Mouse (Mus musculus) c-Kit-positive CD71-positive TER-119-negative erythroid progenitor cells, embryonic 14.5 days (primary cell): ENCODE measurements around the gene Parp3.

Experiments used
- DNase-seq: peaks from one replicate; pipeline ENCODE4 v3.0.0-alpha.2; 2013; ENCODE audit warnings: low read depth

The Parp3 gene

GRCm38 (mm10) chr9:106457163-106457559 lies 19.6 kb downstream of the Parp3 start:
- no peak for DNase-seq

DNA sequence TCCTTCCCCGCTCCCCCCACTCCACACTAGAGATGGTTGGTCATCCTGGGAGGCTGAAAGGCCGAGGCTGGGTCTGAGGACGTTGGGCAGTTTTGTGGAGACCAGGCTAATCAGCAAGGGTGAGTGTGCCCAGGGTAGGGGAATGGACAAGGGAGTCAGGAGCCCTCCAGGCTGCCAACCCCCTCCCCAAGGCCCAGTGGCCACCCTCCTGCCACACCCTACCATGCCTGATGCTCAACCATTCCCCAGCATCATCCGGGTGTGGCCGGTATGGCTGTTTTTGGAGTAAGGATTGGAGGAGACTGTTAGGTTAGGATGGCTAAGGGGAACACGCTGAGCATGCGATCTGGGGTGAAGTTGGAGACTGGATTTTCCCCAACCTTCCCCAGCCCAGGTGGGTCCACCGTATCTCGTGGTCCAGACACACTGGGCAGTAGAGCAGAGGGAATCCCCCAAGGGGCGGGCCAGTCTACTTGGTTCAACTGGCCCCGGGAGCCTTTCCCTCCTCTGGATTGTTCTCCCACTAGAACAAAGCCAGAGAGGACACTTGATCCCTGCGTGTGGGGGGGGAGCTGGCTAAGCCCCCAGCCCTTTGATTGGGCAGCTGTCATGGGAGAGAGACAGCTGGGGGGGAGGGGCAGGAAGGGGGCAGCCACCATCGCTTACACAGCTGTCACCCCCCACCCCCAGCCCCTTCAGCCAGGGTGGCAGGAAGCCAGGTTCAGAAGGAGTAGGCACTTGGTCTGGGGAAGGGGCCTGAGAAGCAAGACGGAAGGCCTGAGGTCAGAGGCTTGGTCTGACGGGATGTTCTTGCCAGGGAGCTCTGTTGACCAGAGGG lies 20.2 kb downstream of the Parp3 start:
- DNase-seq: no peak

DNA sequence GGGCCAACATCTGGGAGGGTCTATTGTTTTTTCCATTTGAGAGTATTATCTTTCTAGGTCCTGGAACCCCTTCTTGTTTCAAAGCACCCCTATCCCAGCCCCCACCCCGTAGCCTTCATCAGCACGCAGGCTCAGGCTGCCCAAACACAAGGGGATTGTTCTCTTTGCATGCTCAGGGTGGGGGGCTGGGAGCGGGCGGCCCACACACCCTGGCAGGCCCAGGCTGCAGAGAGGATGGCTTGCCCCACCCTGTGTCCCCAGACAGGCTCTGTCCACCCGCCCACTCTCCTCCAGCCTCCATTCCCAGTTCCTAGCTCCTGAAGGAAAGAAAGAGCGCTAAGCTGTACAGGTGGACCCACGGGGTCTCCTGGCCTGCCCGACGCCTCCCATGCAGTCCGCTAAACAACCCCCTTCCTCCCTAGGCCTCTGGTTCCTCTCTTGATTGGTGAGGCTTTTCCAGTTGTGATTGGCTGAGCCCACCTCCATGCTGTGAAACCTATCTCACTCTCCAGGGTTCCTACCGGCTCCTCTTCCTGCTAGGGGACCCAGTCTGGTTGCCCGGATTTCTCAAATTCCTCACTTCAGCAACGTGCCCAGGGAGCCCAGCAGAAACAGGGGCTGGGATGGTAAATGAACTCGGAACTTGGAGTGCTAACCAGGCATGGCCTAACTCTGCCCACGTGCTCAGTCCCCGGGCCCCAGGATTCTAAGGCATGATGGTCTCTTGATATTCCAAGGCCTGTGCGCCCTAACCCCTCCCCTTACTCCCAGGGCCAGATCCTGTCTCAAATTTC lies 21.7 kb downstream of the Parp3 start:
- DNase-seq: no peak

GRCm38 (mm10) chr9:106454071-106454761 lies 22.5 kb downstream of the Parp3 start:
- DNase-seq: no peak

DNA sequence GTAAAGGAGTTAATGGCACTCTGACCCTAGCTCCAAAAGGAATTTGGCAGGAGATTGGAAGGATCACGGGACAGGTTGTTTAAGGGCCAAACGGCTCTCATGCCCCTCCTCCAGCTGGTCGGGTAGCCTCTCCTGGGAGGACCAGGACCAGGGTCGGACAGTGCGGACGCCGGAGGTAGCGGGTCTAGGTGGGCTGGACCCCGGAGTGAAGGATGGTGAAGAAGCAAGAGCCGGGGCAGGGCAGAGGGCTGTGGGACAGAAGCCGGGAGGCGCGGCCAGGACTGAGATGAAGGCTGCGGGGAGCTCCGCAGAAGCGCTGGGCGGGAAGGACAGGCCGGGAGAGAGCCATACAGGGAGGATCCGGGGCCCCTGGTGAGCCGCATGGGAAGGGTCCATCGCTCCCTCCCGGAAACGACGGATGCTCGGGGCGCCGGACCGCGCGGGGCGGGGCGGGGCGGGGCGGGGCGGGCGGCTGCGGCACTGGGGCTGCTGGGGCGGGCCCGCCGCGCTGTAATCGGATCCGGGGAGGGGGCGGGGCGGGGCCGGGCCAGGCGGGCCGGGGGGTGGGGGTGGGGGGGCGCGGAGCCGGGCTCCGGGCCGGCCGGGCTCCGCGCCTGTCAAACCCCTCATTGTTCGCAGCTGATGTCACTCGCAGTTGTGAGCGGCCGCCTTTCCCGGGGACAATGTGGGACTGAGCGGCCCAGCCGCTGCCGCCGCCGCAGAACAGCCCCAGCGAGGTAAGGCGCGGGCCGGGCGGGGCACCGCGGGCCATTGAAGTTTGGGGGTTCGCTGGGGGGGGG lies 23.3 kb downstream of the Parp3 start, which contains the start of gene Pcbp4:
Gene Pcbp4, plus strand, starts transcription at position 21 of the 800 bp plus-strand sequence.
- no peak for DNase-seq

DNA sequence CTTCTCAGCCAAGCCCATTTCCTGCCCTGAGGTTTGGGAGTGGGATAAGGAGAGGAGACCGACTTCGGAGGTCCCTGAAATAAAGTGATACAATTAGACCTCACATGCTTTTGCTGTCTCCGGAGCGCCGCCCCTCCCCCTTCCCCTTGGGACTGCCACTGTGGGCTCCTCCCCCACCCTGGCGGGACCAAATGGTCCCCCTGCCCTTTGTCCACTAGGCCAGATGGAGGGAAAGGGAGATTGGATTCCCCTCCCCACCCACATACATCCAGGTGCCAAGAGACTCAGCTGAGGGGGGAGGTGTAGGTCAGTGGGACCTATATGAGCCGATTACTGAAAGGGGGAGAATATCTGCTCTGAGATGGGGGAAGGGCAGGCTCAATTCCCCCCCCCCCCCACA lies 23.9 kb downstream of the Parp3 start:
- no peak for DNase-seq

DNA sequence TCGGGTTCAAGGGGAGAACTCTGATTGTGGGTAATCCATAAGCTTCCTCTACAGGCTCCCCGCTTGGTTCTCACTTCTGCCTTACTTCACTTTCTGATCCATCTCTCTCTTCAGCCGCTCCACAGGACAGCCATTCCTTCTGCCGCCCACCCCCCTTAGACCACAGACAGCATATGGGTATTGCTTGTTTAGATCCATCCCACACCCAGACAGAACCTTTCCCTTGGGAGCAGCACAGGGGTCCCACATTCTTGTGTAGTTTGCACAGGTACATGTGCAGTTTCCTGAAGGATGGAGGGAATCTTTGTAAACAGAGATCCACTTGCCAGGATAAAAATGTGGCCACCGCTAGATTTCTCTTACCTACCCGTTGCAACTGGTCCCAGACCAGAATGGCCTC lies 24.4 kb downstream of the Parp3 start:
- no peak for DNase-seq

- DNase-seq: no peak
Observed at GRCm38 (mm10) chr9:106451899-106452298, 24.9 kb downstream of the Parp3 start.

DNA sequence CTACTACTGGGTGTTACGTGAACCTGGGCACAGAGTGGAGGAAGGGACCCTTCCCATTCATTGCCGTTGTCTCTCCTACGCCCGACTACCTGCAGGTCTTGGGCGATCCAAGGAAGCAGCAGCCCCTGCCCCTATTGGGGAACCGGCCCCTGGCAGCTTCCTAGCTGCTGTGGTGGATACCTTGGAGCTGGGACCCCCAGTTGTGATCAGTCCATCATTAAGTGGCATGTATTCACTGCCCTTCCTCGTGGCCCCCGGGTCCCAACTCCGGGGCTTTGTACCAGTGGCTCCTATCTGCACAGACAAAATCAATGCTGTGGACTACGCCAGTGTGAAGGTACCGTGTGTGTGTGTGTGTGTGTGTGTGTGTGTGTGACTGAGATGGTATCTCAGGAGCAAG lies 25.5 kb downstream of the Parp3 start:
- DNase-seq: no peak

- no peak for DNase-seq
Observed at GRCm38 (mm10) chr9:106450661-106451060, 26.1 kb downstream of the Parp3 start.

- no peak for DNase-seq
Observed at GRCm38 (mm10) chr9:106449947-106450346, 26.8 kb downstream of the Parp3 start.

GRCm38 (mm10) chr9:106448498-106449031 lies 28.2 kb downstream of the Parp3 start:
- DNase-seq: peak; percentile 48

DNA sequence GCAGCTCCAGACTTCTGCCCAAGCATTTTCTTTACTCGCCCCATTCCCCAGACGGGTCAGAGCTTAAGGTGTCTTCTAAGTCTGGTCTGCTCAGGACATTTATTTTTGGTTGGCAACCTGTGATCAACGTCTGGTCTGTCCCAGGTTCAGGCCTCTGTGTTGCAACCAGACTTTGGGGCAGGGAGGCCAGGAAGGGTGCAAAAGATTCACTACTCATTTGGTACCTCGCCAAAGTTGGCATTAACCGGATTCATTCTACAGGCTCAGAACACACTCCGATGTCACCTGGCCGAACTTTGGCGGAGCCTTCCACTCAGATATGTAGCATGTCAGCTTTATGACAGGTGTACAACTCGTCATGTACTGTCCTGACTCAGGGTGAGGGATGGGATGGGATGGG lies 28.8 kb downstream of the Parp3 start:
- no peak for DNase-seq

- DNase-seq: peak; percentile 62
Observed at GRCm38 (mm10) chr9:106447348-106447747, 29.4 kb downstream of the Parp3 start, which contains the start of the genes Abhd14b and Abhd14a. Gene Abhd14b, plus strand, starts transcription at chr9:106447459. Gene Abhd14a, minus strand, starts transcription at chr9:106447678.

- DNase-seq: no peak
Observed at GRCm38 (mm10) chr9:106444836-106445235, 31.9 kb downstream of the Parp3 start.

DNA sequence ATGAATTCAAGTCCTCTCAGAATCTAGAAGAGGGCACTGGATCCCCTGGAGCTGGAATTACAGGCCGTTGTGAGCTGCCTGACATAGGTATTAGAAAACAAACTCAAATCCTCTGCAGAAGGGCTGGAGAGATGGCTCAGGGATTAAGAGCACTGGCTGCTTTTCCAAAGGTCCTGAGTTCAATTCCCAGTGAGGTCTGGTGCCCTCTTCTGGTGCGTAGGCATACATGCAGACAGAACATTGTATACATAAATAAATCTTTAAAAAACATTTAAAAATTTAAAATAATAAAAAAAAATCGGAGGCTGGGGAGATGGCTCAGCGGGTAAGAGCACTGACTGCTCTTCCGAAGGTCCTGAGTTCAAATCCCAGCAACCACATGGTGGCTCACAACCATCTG lies 34.1 kb downstream of the Parp3 start:
- DNase-seq: no peak

- DNase-seq: no peak
Observed at GRCm38 (mm10) chr9:106436566-106436965, 40.2 kb downstream of the Parp3 start.

- no peak for DNase-seq
Observed at GRCm38 (mm10) chr9:106433389-106433788, 43.4 kb downstream of the Parp3 start.

DNA sequence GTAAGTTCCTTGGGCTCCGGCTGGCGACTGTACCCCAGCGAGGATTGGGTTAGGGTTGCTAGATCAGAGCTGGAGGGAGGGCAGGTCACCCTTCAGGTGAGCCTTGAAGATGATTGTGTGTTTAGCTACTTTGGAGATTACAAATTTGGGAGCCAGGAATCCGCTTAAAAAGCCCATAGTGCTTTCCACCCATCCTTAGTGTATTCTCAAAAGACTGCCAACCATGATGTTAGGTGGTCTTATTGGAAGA lies 46.8 kb downstream of the Parp3 start:
- no peak for DNase-seq

DNA sequence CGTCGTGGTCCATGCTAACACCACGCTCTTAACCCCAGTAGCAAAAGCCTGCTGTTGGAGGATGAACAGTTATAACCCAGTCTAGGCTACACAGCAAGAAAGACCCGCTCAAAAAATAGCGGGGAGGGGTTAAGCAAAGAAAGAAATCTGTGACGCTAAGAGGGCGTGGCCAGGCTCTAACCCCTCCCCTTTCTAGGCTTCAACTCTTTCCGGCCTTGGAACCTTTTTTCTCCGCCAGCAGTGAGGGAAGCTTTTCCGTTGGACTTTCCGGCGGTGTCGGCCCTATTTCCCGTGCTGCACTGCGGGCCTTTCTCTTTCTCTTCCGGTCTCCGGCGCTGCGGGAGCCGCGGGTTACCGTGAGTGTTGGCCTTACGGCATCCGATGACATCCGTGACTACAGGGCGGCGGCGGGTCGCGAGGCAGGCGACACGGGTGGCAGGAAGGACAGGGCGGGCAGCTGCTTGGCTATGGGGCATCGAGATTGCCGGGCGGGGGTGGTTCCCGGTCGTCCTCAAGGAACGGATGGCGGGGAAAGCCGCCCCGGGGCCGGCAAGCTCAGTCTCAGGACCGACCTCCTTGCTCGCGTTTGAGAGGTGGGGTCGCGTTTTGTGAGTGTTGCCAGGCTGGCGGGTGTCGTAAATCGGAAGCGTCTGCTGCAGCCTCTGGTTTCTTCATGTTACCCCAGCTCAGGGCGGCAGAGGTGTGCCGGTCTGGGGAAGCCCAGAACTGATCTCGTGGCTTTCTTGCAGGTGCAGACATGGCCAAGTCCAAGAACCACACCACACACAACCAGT lies 47.3 kb downstream of the Parp3 start, which contains the start of gene Rpl29:
Gene Rpl29, plus strand, starts transcription at position 234 of the 794 bp plus-strand sequence.
- DNase-seq: peak; percentile 95
